Mouse (Mus musculus): ENCODE measurements at regions not wholly inside any gene's neighbourhood (a gene's known extent, or its start where the extent isn't known, plus 50 kb on each side); places are given as distances from the start of the nearest gene placed in this dataset.
A peak's percentile ranks its signal among the peaks of the same experiment; 100 is the strongest.

DNA sequence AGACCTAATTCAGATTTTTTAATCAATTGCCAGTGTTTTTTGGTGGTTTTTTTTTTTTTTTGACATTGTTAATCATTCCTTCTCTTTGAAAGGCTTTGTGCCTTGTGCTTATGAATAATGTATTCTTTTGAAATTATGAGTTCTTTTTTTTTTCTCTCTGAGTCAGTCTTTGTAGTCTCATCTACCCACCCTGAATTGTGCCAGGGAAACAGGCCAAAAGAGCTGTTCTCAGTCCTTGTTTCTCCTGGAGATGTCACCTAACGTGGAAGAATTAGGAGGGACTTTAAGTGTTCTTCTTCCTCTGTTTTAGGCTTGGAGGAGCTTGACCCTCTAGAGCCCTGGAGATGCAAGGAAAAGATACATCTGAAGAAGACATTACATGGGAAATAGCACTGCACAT, 2012.6 kb downstream of the Poteg start:
- no peak for DNase-seq (ENCODE audit: low spot score)

DNA sequence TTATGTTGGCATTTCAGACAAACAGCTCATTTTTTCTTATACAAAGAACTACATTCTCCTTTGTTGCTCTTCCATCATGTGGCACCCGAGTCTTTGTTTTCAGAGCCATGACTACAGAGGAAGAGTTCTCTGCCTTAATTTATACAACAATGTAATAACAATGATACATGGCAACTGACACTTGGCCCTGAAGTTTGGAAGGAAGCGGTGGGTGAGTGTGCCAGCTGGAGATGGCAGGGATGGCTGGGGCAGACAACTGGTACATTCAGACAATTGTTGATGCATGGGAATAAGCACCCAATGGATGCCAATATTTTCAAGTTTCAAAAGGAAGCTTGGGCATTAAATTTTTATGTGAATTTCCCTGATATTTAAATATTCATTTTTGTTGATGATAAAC, 2045.5 kb downstream of the Poteg start:
- peak; percentile 3 for DNase-seq (ENCODE audit: low spot score)

GRCm38 (mm10) chr8:29527327-29527726, 2079.9 kb downstream of the Poteg start:
- no peak for DNase-seq (ENCODE audit: low spot score)

DNA sequence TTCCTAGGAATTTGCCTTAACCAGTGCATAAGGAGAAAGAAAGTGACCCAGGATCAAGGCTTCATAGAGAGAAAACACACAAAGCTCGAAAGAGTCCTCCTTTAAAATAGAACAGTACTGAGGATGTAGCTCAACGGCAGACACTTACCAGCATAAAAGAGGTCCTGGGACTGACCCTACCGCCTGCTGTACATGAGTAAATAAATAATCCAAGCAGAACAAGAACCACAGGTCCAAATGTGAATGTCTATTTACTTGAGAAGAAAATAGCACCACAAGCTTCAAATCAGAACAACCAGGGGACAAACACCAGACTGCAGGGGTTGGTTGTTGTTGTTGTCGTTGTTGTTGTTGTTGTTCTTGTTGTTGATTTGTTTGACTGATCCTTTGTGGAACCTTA, 2084.1 kb downstream of the Poteg start:
- DNase-seq (ENCODE audit: low spot score) = no peak

DNA sequence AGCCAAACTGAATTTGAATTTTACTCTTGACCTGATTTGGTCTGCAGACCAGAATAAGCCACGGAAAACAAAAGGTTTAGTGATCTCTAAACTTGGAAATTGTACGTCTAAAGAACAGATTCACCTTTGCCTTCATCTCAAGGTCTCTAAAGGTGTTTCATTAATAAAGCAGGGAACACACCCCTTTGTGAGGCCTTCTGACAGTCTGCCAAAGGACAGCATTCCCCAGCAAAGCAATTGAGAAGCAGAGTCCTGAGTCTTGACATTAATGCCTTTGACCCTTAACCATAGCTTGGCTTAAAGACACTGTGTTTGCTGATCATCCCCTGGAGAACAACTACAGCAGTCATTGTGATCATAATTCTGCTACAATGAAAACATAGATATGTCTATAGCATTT, 2090.5 kb downstream of the Poteg start:
- DNase-seq (ENCODE audit: low spot score) = no peak

DNA sequence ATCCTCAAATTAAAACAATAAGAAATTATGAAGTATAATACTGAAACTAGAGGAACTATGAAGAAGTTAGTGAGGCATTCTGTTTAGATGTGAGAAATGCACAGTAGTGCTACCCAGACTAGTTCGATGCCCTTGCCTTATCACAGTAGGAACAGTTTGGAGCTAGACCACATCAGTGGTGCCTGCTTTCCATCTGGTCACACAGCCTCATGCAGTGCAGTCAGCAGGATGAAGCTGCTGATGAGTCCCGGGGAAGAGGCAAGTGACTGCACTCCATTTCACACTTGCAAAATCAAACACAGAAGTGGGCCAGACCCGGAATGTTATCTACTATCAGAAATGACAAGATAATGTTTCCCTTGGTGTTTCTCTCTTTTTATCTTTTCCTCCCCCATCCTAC, 2092.4 kb downstream of the Poteg start:
- no peak for DNase-seq (ENCODE audit: low spot score)

DNA sequence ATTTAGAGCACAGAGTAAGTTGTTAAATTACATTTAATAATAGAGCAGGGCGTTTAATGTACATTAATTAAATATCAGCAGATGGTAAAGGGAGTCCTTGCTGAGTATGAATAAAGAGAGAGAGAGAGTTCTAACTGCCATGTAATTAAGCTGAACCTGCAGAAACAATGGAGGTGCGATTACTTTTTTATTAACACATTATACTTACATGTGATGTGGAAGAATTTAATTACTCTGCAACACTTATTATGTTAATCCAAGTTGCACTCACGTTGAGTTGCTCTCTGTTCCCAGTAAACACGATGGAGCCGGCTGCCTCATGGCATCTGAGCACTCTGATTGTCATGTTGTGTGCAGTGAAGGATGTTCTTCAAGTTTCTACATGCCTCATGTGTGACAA, 2096.7 kb downstream of the Poteg start:
- no peak for DNase-seq (ENCODE audit: low spot score)

GRCm38 (mm10) chr8:29585671-29586070, 2138.2 kb downstream of the Poteg start:
- no peak for DNase-seq (ENCODE audit: low spot score)

DNA sequence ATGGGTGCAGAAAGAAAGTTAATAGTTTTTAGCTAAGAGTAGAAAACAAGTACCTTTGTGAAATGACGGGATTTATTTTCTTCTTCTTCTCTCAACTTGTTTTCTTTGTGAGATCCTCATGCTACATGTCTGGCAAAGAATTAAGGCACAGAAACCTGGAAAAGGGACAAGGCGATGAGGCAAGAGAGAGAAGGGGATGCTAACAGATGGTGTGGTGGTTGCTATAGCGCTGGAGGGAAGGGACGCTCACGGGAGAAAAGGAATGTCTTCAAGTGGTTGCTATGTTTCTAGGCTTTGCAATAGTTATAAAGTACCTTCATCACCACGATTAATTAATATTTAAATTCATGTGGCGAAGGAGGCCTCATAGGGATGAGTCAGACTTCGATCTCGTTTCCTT, 2146.7 kb downstream of the Poteg start:
- DNase-seq (ENCODE audit: low spot score) = no peak

DNA sequence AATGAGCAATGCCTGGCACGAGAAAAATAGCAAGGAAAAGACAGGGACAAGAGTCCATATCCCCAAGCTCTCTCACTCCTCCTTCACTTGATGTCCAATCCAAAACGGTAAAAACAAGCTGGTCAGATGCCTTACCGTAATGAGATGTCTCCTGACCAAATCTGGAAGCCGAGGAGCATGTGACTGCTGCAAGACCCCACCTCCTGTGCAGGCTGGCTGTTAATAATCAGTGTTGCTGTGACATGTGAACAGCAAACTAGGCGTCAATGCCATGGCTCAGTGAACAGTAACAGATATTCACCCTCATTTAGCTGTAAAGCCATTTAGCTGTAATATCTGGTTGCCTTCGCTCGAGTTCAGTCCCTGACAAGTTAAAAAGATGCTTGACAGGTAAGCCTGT, 2166.6 kb downstream of the Poteg start:
- DNase-seq (ENCODE audit: low spot score) = no peak

DNA sequence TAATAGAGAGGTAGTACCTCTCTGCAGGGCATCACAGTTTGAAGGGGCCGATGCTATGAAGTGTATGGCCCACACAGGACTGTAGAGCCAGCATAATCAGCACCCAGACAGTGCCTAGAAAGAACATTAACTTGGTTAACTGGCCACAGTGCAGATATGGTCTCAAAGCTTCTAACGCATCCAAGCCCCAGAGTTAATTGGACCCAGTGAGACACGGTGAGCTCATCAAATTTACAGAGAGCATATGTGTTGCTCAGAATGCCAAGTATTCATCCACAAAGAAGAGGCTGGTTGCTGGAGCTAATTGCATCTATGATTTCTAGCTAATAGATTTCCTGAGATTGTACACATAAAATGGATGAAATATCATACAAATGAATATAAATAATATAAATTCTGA, 2214.1 kb downstream of the Poteg start:
- DNase-seq (ENCODE audit: low spot score) = no peak

- no peak for DNase-seq (ENCODE audit: low spot score)
Measured at GRCm38 (mm10) chr8:29675870-29676269, 2228.4 kb downstream of the Poteg start.

DNA sequence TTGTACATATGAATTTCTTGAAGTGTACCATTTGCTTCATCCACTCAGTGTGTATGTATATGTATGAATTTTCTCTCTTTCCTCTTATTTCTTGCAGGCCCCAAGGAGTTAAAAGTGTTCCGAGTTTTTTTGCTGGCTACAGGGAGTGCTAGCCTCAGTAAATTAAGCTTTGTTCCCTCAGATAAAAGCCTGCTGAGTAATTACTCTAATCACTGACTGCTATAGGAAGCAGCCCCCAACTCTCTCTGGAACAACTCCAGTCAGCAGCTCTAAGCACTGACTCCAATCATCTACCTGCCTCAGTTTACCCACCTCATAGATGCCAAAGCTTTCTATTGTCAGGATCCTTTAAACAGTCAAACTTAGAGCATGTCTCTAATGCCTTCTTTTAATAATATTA, 2235.9 kb downstream of the Poteg start:
- no peak for DNase-seq (ENCODE audit: low spot score)

DNA sequence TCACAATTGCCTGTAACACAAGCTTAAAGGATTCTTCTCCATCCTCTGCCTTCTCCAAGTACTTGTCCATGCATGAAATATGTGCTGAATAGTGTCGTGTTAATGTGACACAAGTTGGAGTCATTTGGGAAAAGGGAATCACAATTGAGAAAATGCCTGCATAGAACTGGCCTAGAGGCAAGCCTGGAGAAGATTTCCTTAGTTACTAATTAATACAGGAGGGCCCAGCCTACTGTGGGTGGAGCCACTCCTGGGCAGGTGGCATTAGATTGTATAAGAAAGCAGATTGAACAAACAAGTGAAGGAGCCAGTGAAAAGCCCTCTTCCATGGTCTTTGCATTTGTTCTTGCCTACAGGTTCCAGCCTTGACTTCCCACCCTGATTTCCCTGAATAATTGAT, 2239.1 kb downstream of the Poteg start:
- DNase-seq (ENCODE audit: low spot score) = no peak

- no peak for DNase-seq (ENCODE audit: low spot score)
Measured at GRCm38 (mm10) chr8:29695698-29696097, 2248.2 kb downstream of the Poteg start.

All from layer of hippocampus, adult 11-12 months (tissue).